Mouse (Mus musculus): ENCODE measurements around the gene Atad2b.

Atad2b gene

GRCm38 (mm10) chr12:5081480-5081879 is 164.3 kb downstream of the Atad2b start:
- no peak for DNase-seq (ENCODE audit: low read depth)

- DNase-seq (ENCODE audit: low read depth): no peak
These were observed 167.6 kb downstream of the Atad2b start for GRCm38 (mm10) chr12:5084714-5085113.

GRCm38 (mm10) chr12:5087787-5088519 is 170.8 kb downstream of the Atad2b start:
- DNase-seq (ENCODE audit: low read depth): peak; percentile 43

- DNase-seq (ENCODE audit: low read depth): no peak
These were observed 171.5 kb downstream of the Atad2b start for GRCm38 (mm10) chr12:5088639-5089038.

Measured in NIH3T3 (cell line).